Mouse (Mus musculus) embryonic stem cell, embryonic (primary cell): ENCODE data around the gene Tfrc.

Experiments
- CTCF ChIA-PET, 4 experiments: fragments of 300-600 bp in 2 of 4; fragments of 350-600 bp in 2 of 4; sonication (Branson Sonifier 250); formaldehyde crosslinking; loops; one replicate each; lab custom pipeline; 2022; ENCODE audit warnings: inconsistent platforms in 2 of 4; lab: Charles Lee
- POLR2A ChIA-PET, 4 experiments: fragments of 300-600 bp in 2 of 4; fragments of 350-600 bp in 2 of 4; sonication (Branson Sonifier 250); formaldehyde crosslinking; loops; one replicate each; lab custom pipeline; 2022; ENCODE audit warnings: antibody characterized with exemption in 4 of 4, inconsistent platforms in 1 of 4; lab: Charles Lee

The Tfrc gene

GRCm38 (mm10) chr16:32680806-32681205 is 72.1 kb downstream of the Tfrc start:
- POLR2A ChIA-PET = interaction anchor here in 2 of 4 experiments (0.5 to 9.5 kb wide), 8 partner anchors 11 to 173 kb away, joined by 3 to 110 read pairs (median 4); no protein-coding TSS in a partner anchor
- CTCF ChIA-PET = interaction anchor here in 3 of 4 experiments (0.5 to 4.7 kb wide), 6 partner anchors 13 to 344 kb away, joined by 3 to 68 read pairs (median 6); no protein-coding TSS in a partner anchor

- ChIA-PET POLR2A (interaction anchor here in 2 of 4 experiments (0.6 to 9.5 kb wide), 24 partner anchors 15 to 679 kb away, joined by 3 to 110 read pairs (median 4); partner anchors contain the start of genes Fbxo45 (in 1 of the 2), Tfrc (in 1 of the 2) and Wdr53 (in 1 of the 2)), CTCF (interaction anchor here (0.5 to 4.7 kb wide), 57 partner anchors 9 to 790 kb away, joined by 3 to 126 read pairs (median 6); partner anchors contain the start of genes Tfrc (in 1 of the 4) and Tnk2 (in 1 of the 4))
Observed at GRCm38 (mm10) chr16:32682194-32682593, 73.5 kb downstream of the Tfrc start.
